Mouse (Mus musculus) midbrain, embryonic 11.5 days (tissue): Measurements from ENCODE around the gene Cc2d2a. TPM values are rescaled to one million over a fixed set of nuclear protein-coding genes. Genes with fewer than 3 reads are reported as not detected.

Source experiments
- ATAC-seq: fragments of 200-750 bp; cut with Nextera tagmentation; 2 replicates; pipeline ENCODE4 v1.8.0; 2017; ENCODE audit warnings: moderate TSS enrichment, moderate library complexity; ENCODE audit not compliant: low FRiP score
- DNase-seq: peaks from one replicate; pipeline ENCODE4 v3.0.0; 2015; ENCODE audit warnings: low spot score; ENCODE audit errors: missing footprints
- H3K27ac ChIP-seq: fragments of 300-500 bp; sonication (generic); 2 replicates; pipeline ENCODE4 v1.5.1; 2014; ENCODE audit warnings: low read depth, low read length
- H3K27me3 ChIP-seq: fragments of 300-500 bp; sonication (generic); 2 replicates; pipeline ENCODE4 v1.6.1; 2014; ENCODE audit warnings: mild to moderate bottlenecking, low read length, moderate library complexity, mixed read lengths; ENCODE audit not compliant: control insufficient read depth, insufficient read depth
- H3K36me3 ChIP-seq: fragments of 300-500 bp; sonication (generic); 2 replicates; pipeline ENCODE4 v1.6.1; 2014; ENCODE audit warnings: mild to moderate bottlenecking, low read length, moderate library complexity, mixed read lengths; ENCODE audit not compliant: control insufficient read depth, insufficient read depth
- H3K4me1 ChIP-seq: fragments of 300-500 bp; sonication (generic); 2 replicates; pipeline ENCODE4 v1.6.1; 2014; ENCODE audit warnings: low read length; ENCODE audit not compliant: control insufficient read depth, insufficient read depth
- H3K4me2 ChIP-seq: fragments of 300-500 bp; sonication (generic); 2 replicates; pipeline ENCODE4 v1.6.1; 2014; ENCODE audit warnings: mild to moderate bottlenecking, moderate library complexity
- H3K4me3 ChIP-seq: fragments of 300-500 bp; sonication (generic); 2 replicates; pipeline ENCODE4 v1.5.1; 2014; ENCODE audit warnings: low read depth, low read length
- H3K9ac ChIP-seq: fragments of 300-500 bp; sonication (generic); 2 replicates; pipeline ENCODE4 v1.6.1; 2014; ENCODE audit warnings: low read length
- H3K9me3 ChIP-seq: fragments of 300-500 bp; sonication (generic); 2 replicates; pipeline ENCODE4 v1.6.1; 2016; ENCODE audit warnings: low read length; ENCODE audit not compliant: control insufficient read depth
- WGBS: fragments of 180-500 bp; shearing (Covaris S2); extraction: QIAGEN DNeasy Blood & Tissue Kit; methylation state at CpG from one replicate; pipeline ENCODE4 v1.1.7; 2014; 5-methylcytosine and 5-hydroxymethylcytosine counted together
- polyA plus RNA-seq: library from polyadenylated mRNA; unstranded; fragments of >200 nt; fragmentation: Nextera tagmentation; extraction: Ambion mirVana; gene quantifications from 2 replicates; pipeline ENCODE4 v1.2.1, GENCODE M21; 2014

The Cc2d2a gene
- 7.7 and 10.9 TPM in 2 replicates for polyA plus RNA-seq

- DNase-seq (peak; percentile 97), ATAC-seq (peak; percentile 87)
- Histone ChIP-seq H3K9me3 (no peaks in the 10 kb centered on the region), H3K4me2 (peak within 1 kb of the TSS; percentile 55), H3K36me3 (no peaks in the 10 kb centered on the region), H3K4me3 (peak within 1 kb of the TSS; percentile 37), H3K27me3 (no peaks in the 10 kb centered on the region), H3K27ac (peak within 1 kb of the TSS; percentile 91), H3K9ac (peak within 1 kb of the TSS; percentile 70), H3K4me1 (peaks cover 18% of the 10 kb centered on the region)
- 5% methylated on average over 19 of the region's 19 CpGs for WGBS
Measured at GRCm38 (mm10) chr5:43661997-43662961, at the start of gene Cc2d2a. Gene Cc2d2a, plus strand, starts transcription at chr5:43662346.

DNA sequence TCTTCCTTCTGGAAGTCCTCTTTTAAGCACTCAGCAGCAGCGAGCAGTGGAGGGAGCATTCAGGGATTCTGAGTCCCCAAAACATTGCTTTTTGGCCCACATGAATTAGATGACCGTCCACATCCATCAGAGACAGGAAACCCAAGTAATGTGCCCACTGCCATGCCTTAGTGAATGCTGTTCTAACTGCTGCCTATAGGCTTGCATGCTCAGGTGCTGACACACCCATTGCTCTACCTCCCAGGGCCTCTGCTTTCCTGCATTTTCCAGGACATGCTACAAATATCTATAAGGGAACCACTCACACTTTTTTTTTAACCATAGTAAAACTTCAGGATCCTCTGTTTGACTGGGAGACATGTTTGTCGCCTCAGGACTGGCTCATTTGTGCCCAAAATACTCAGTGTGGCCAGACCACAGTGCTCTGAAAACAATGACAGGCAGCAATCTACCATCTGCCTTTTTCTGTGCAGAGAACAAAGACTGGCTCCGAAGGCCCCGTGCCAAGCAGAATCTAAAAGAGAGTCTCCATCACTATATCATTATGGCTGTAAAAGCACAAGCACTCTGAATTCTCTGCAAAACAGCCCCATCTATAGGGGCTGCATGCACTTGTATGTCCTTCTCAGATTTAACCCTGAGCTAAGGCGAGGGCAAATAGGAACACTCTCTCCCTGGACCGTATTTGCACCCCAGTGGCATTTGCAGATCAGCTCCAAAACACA is 40.4 kb upstream of the Cc2d2a start:
- Histone ChIP-seq H3K27me3 (no peaks in the 10 kb centered on the region), H3K4me1 (no peaks in the 10 kb centered on the region), H3K4me3 (no peak overlapping the region), H3K4me2 (no peak overlapping the region), H3K9ac (no peak overlapping the region), H3K36me3 (no peaks in the 10 kb centered on the region), H3K9me3 (no peaks in the 10 kb centered on the region), H3K27ac (no peak overlapping the region)
- ATAC-seq (peak; percentile 38; the same call in 1 of the 2 replicates), DNase-seq (no peak)
- WGBS, result 78% methylated on average over 7 of the region's 7 CpGs

DNA sequence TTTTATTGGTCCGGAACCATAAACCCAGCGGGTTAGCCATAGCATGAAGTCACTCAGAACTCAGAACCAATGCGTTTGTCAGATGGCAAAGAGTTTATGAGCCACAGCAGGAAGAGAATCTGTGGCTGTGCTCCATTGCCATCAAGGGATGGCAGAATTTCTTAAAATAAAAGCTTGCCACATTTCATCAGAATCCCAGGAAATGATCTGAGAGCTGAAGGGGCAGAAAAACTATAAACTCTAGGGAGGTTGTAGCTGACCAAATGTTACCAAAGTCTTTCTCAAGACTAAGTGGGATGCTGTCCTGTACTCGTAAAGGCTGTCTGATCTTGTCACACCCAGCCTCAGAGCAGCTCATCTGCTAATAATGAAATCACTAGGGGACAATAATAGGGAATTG is 36.7 kb upstream of the Cc2d2a start:
- H3K4me1 ChIP-seq, result no peaks in the 10 kb centered on the region
- no peaks in the 10 kb centered on the region for H3K36me3 ChIP-seq
- H3K27me3 ChIP-seq, result no peaks in the 10 kb centered on the region
- 86% methylated on average over 4 of the region's 4 CpGs for WGBS
- DNase-seq (no peak), ATAC-seq (no peak)
- no peak overlapping the region for H3K4me2 ChIP-seq
- no peaks in the 10 kb centered on the region for H3K9me3 ChIP-seq
- H3K4me3 ChIP-seq, result no peak overlapping the region
- H3K9ac ChIP-seq, result no peak overlapping the region
- H3K27ac ChIP-seq, result no peak overlapping the region

DNA sequence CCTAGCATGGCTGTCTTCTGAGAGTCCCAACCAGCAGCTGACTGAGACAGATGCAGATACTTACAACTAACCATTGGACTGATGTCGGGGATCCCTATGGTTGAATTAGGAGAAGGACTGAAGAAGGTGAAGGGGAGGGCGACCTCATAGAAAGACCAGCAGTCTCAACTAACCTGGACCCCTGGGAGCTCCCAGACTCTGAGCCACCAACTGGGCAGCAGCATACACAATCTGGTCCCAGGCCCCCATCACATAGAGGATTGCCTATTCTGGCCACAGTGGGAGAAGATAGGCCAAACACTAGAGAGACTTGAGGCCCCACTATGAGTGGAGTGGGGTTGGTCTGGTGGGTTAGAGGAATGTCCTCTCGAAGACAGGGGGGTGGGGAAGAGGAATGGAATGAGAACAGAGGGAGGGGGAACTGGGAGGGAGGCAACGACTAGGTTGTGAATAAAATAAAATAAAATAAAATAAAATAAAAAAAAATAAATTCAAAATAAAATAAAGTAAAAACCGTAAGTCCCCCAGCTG is 28.0 kb upstream of the Cc2d2a start:
- DNase-seq (no peak), ATAC-seq (0 out of 2 replicates have a peak, but pooled peaks have one; percentile 52)
- no peaks in the 10 kb centered on the region for H3K4me1 ChIP-seq
- H3K27me3 ChIP-seq, result no peaks in the 10 kb centered on the region
- no peak overlapping the region for H3K4me3 ChIP-seq
- no peak overlapping the region for H3K4me2 ChIP-seq
- WGBS, result 85% methylated on average over 5 of the region's 5 CpGs
- H3K9ac ChIP-seq, result no peak overlapping the region
- H3K9me3 ChIP-seq, result no peaks in the 10 kb centered on the region
- no peak overlapping the region for H3K27ac ChIP-seq
- no peaks in the 10 kb centered on the region for H3K36me3 ChIP-seq

DNA sequence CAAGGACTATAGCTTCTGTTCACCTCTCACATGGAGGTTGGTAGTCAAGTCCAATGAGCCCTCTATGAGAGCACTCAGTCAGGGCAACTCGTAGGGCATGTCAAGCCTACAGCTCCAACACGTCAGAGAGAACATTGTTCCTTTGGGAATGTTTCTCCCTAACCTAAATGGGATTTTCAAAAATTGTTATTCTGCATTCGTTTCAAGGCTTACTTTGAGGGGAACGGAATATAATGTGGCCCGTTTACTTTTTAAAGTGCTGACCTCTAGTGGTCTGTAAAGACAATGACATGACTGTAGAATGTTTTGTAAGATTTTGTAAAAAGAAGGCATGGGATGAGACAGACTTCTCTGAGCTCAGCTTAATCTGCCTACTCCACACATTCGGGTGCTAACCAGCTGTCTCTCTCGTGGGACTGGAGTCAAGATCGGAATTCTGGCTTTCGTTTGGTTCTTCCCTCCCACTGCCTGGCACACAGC is 27.5 kb upstream of the Cc2d2a start:
- Histone ChIP-seq H3K36me3 (no peaks in the 10 kb centered on the region), H3K9ac (no peak overlapping the region), H3K9me3 (no peaks in the 10 kb centered on the region), H3K27me3 (no peaks in the 10 kb centered on the region), H3K4me2 (no peak overlapping the region), H3K4me1 (no peaks in the 10 kb centered on the region), H3K4me3 (no peak overlapping the region), H3K27ac (no peak overlapping the region)
- ATAC-seq (peak; percentile 54; the same call in 1 of the 2 replicates), DNase-seq (peak; percentile 88)
- 38% methylated on average over 9 of the region's 9 CpGs for WGBS

DNA sequence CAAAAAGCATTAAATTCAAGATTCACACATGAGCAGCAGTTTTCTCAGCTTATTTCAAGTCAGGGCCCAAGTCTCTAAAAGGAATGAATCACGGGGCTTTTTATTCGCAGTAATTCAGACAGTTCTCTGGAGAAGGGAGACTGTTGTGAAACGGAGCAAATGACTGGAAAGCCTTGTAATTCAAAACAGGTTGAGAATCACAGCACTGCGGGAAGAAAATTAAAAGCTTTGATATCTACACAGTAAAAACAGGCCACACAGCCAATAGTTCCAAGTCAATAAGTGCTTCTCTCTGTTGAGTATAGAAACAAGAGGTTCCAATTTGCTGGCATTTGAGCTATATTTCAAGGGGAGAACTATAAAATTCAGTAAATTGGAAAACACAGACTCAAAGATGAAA is 17.1 kb upstream of the Cc2d2a start:
- H3K9me3 ChIP-seq, result no peaks in the 10 kb centered on the region
- ATAC-seq, result no peak
- no peak overlapping the region for H3K9ac ChIP-seq
- no peak for DNase-seq
- 67% methylated on average over 4 of the region's 4 CpGs for WGBS
- no peak overlapping the region for H3K4me3 ChIP-seq
- no peaks in the 10 kb centered on the region for H3K36me3 ChIP-seq
- no peak overlapping the region for H3K27ac ChIP-seq
- no peaks in the 10 kb centered on the region for H3K27me3 ChIP-seq
- no peak overlapping the region for H3K4me2 ChIP-seq
- no peaks in the 10 kb centered on the region for H3K4me1 ChIP-seq

GRCm38 (mm10) chr5:43647098-43647774 is 14.9 kb upstream of the Cc2d2a start:
- H3K27me3 ChIP-seq, result no peaks in the 10 kb centered on the region
- no peak overlapping the region for H3K9ac ChIP-seq
- H3K4me2 ChIP-seq, result no peak overlapping the region
- H3K27ac ChIP-seq, result no peak overlapping the region
- ATAC-seq, result no peak
- H3K36me3 ChIP-seq, result no peaks in the 10 kb centered on the region
- no peak for DNase-seq
- WGBS, result 86% methylated on average over 12 of the region's 12 CpGs
- no peaks in the 10 kb centered on the region for H3K9me3 ChIP-seq
- no peak overlapping the region for H3K4me3 ChIP-seq
- H3K4me1 ChIP-seq, result no peaks in the 10 kb centered on the region

GRCm38 (mm10) chr5:43661498-43661897 is 648 bp upstream of the Cc2d2a start:
- H3K27ac ChIP-seq, result no peak overlapping the region; the same call in 1 of the 2 replicates
- H3K9me3 ChIP-seq, result no peaks in the 10 kb centered on the region
- H3K27me3 ChIP-seq, result no peaks in the 10 kb centered on the region
- peaks cover 18% of the 10 kb centered on the region for H3K4me1 ChIP-seq
- WGBS, result 82% methylated on average over 3 of the region's 3 CpGs
- no peak overlapping the region for H3K4me2 ChIP-seq
- H3K36me3 ChIP-seq, result no peaks in the 10 kb centered on the region
- ATAC-seq, result no peak
- DNase-seq, result no peak
- no peak overlapping the region for H3K4me3 ChIP-seq
- no peak overlapping the region for H3K9ac ChIP-seq
